Comparison of ENCODE assay signal across 15 mouse cellular contexts in genomic region chrX:113792264-113792663, GRCm38 (mm10).
DNase-seq lines count a peak whose midpoint lies in the region; ATAC-seq and TF ChIP-seq lines count a peak whose summit lies in the region.
"Had no signal": no experiment of that assay in that cellular context is flagged by ENCODE, and none has a peak within 500 bp of the region (broad histone marks: within the 10 kb centered on the region; RNA-seq: fewer than 3 reads in every experiment).

No protein-coding gene starts in this region.

- no peaks in the 10 kb centered on the region for H3K4me1 ChIP-seq in forebrain, embryonic 14.5 days (ENCODE audit: control insufficient read depth, insufficient read depth, low read length)
- no peaks in the 10 kb centered on the region for H3K4me1 ChIP-seq in forebrain, embryonic 16.5 days (replicated peaks; ENCODE audit: control insufficient read depth, insufficient read depth, low read length)
- no peaks in the 10 kb centered on the region for H3K4me1 ChIP-seq in lung, embryonic 14.5 days (ENCODE audit: insufficient read depth)
- H3K4me1 ChIP-seq: heart, embryonic 13.5 days had no signal

- no peak overlapping the region for H3K4me3 ChIP-seq in forebrain, embryonic 14.5 days (ENCODE audit: low read depth, low read length)
- H3K4me3 ChIP-seq in forebrain, embryonic 16.5 days (replicated peaks; ENCODE audit: low read length): no peak overlapping the region
- no peak overlapping the region for H3K4me3 ChIP-seq in lung, embryonic 14.5 days (ENCODE audit: low read depth, low read length)
- H3K4me3 ChIP-seq: erythroblast, embryonic 14.5 days; heart, embryonic 13.5 days; myocyte had no signal

- no peaks in the 10 kb centered on the region for H3K27me3 ChIP-seq in forebrain, embryonic 14.5 days (replicated peaks; ENCODE audit: control insufficient read depth, insufficient read depth, low read length)
- H3K27me3 ChIP-seq in forebrain, embryonic 16.5 days (replicated peaks; ENCODE audit: control insufficient read depth, insufficient read depth, low read length): no peaks in the 10 kb centered on the region
- no peaks in the 10 kb centered on the region for H3K27me3 ChIP-seq in lung, embryonic 14.5 days (ENCODE audit: insufficient read depth, low read length)
- H3K27me3 ChIP-seq: heart, embryonic 13.5 days had no signal

- peak; percentile 3 for DNase-seq in forebrain, embryonic 14.5 days (ENCODE audit: low spot score)
- DNase-seq in lung, embryonic 14.5 days: no peak
- no peak for DNase-seq in lung, postnatal 25 days (ENCODE audit: low spot score)
- DNase-seq in ES-CJ7 (ENCODE audit: low read depth, low spot score): peak; percentile 9
- DNase-seq in induced T-regulatory cell, adult 2 months (ENCODE audit: low read depth): peak; percentile 1
- DNase-seq in layer of hippocampus, adult 8-10 months (ENCODE audit: low spot score in 2 of 2): no peak
- no peak for DNase-seq in left cerebral cortex, postnatal 10 days (ENCODE audit: extremely low spot score in 1 of 2, low spot score in 2 of 2)
- DNase-seq: adrenal gland, postnatal 10 days; cerebellum, adult 8-10 months; layer of hippocampus, adult 9-11 months; lung, postnatal 36 days had no signal

- H3K36me3 ChIP-seq in forebrain, embryonic 14.5 days (ENCODE audit: control insufficient read depth, insufficient read depth, low read length): no peaks in the 10 kb centered on the region
- H3K36me3 ChIP-seq in forebrain, embryonic 16.5 days (ENCODE audit: control insufficient read depth, insufficient read depth): no peaks in the 10 kb centered on the region
- no peaks in the 10 kb centered on the region for H3K36me3 ChIP-seq in lung, embryonic 14.5 days (ENCODE audit: insufficient read depth)
- H3K36me3 ChIP-seq: heart, embryonic 13.5 days had no signal

- intact Hi-C loops in left cerebral cortex, postnatal 10 days (cut with DNase I): no loop called here

- H3K4me2 ChIP-seq in forebrain, embryonic 14.5 days (ENCODE audit: low read length): no peak overlapping the region
- H3K4me2 ChIP-seq in forebrain, embryonic 16.5 days (ENCODE audit: low read length): no peak overlapping the region
- H3K4me2 ChIP-seq in lung, embryonic 14.5 days: no peak overlapping the region
- H3K4me2 ChIP-seq: heart, embryonic 13.5 days had no signal

- H3K9ac ChIP-seq in forebrain, embryonic 14.5 days (ENCODE audit: low read length): no peak overlapping the region
- H3K9ac ChIP-seq in forebrain, embryonic 16.5 days (replicated peaks; ENCODE audit: low read depth, low read length): no peak overlapping the region
- H3K9ac ChIP-seq in lung, embryonic 14.5 days: no peak overlapping the region
- H3K9ac ChIP-seq: heart, embryonic 13.5 days had no signal

- no peak for ATAC-seq in forebrain, embryonic 14.5 days
- ATAC-seq in forebrain, embryonic 16.5 days: no peak
- ATAC-seq in lung, embryonic 14.5 days (ENCODE audit: insufficient read depth): no peak

- no peaks in the 10 kb centered on the region for H3K9me3 ChIP-seq in forebrain, embryonic 14.5 days (replicated peaks; ENCODE audit: control insufficient read depth, low read length)
- no peaks in the 10 kb centered on the region for H3K9me3 ChIP-seq in forebrain, embryonic 16.5 days (ENCODE audit: control insufficient read depth, low read length)
- no peaks in the 10 kb centered on the region for H3K9me3 ChIP-seq in lung, embryonic 14.5 days (ENCODE audit: low read depth, low read length)
- H3K9me3 ChIP-seq: heart, embryonic 13.5 days had no signal

- peak; percentile 22; the same call in 1 of the 2 replicates for TF ChIP-seq CTCF in lung, embryonic 14.5 days (IDR thresholded peaks at IDR 0.05; ENCODE audit: low read depth)

- 34% methylated on average over 1 of the region's 1 CpGs for WGBS in forebrain, embryonic 14.5 days
- 25% methylated on average over 1 of the region's 1 CpGs for WGBS in forebrain, embryonic 16.5 days
- WGBS in lung, embryonic 14.5 days: 26% methylated on average over 1 of the region's 1 CpGs

- H3K27ac ChIP-seq in forebrain, embryonic 14.5 days (ENCODE audit: low read depth, low read length): no peak overlapping the region
- H3K27ac ChIP-seq in forebrain, embryonic 16.5 days (ENCODE audit: low read length): no peak overlapping the region
- H3K27ac ChIP-seq in lung, embryonic 14.5 days (ENCODE audit: low read depth): no peak overlapping the region
- H3K27ac ChIP-seq: heart, embryonic 13.5 days had no signal

Comparison
In these comparisons a context has a peak if more than half of its experiments do, and no peak if none do; other contexts are left out.
1. DNase-seq: peak in forebrain, embryonic 14.5 days (single experiment), ES-CJ7 (single experiment) and induced T-regulatory cell, adult 2 months (single experiment); none in lung, embryonic 14.5 days (single experiment), lung, postnatal 25 days (single experiment), layer of hippocampus, adult 8-10 months (0 of 2) and left cerebral cortex, postnatal 10 days (0 of 2).